Mouse (Mus musculus): ENCODE data around the gene Ascl1. TPM values are rescaled to one million over a fixed set of nuclear protein-coding genes. Genes with fewer than 3 reads are reported as not detected.

Gene Ascl1
- 1 to 10 TPM; 5.6 to 6.0 TPM for total RNA-seq (2021)
- long read RNA-seq, experiment 1, transcript Ascl1-201 (2 exons, 2,481 nt), result major isoform, 12 of 13 reads
- long read RNA-seq, experiment 1, partial matches to known transcripts, result 0 of 13 reads
- long read RNA-seq, experiment 1, other reads (novel, unspliced or antisense), result 1 of 13 reads
- long read RNA-seq, experiment 2, partial matches to known transcripts, result 1 of 2 reads
- long read RNA-seq, experiment 2, other reads (novel, unspliced or antisense), result 0 of 2 reads

- DNase-seq (ENCODE audit: low spot score in 2 of 2), result peak in 1 of 2 experiments; percentile 19
Observed at GRCm38 (mm10) chr10:87493576-87493975, at the start of gene Ascl1. TSS of gene Ascl1 (minus strand) at chr10:87493660.

- no peak for DNase-seq (ENCODE audit: low spot score in 2 of 2)
Observed at GRCm38 (mm10) chr10:87534172-87534571, 40.7 kb upstream of the Ascl1 start.

DNA sequence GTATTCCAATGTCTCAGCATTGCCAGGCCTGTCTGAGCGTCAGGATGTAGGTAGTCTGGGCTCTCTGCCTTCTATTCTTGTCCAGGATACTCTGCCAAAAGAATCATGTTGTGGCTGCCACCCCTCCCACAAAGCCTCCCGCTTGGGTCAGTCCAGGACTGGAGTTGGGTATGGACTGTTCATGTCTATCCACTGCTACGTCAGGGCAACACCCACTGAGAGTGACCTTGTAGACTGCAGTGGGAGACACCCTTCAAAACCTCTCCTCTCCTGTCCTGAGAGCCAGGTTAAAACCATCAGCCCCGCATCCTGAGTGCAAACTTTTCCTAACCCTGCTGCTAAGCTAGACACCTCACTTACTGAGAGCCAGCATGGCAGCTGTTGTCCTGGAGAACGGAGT is 28.2 kb upstream of the Ascl1 start, which contains the start of gene Pah:
TSS of gene Pah (plus strand) at position 150 of the 400 bp plus-strand sequence.
- DNase-seq (ENCODE audit: low spot score in 2 of 2), result no peak

DNA sequence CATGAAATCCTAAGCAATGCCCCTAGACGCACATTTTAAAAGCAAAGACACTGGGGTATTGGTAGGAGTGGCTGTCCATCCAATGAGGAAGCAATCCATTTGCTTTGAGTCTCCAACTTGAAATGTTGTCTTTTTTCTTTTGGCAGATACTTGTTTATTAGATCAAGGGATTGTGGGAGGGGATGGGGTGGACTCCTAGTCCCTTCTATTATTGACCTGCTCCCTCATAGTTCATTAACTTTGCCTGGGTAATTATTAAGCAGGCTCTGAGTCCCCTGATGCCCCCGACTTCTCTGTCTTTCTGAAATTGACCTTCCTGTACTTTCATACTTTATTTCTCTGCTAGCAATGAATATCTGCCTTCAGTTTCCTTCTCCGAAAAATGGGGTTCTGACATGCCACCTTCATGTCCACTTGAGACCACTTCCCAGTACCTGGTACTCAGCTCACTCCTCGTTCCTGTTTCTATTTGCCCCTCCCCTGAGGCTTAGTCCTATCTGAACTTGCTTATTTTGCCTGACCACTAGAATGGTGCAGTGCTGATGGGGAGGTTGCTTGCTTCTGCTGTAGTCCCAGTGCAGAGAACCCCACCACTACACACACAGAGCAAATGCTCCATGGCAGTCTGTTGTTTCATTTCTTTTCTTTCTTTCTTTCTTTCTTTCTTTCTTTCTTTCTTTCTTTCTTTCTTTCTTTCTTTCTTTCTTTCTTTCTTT is 27.1 kb upstream of the Ascl1 start:
- no peak for DNase-seq (ENCODE audit: low spot score in 2 of 2)

- no peak for DNase-seq (ENCODE audit: low spot score in 2 of 2)
Observed at GRCm38 (mm10) chr10:87518585-87518984, 25.1 kb upstream of the Ascl1 start.

- DNase-seq (ENCODE audit: low spot score in 2 of 2), result no peak
Observed at GRCm38 (mm10) chr10:87513052-87513451, 19.6 kb upstream of the Ascl1 start.

- peak in 1 of 2 experiments; percentile 42 for DNase-seq (ENCODE audit: low spot score in 2 of 2)
Observed at GRCm38 (mm10) chr10:87508581-87508980, 15.1 kb upstream of the Ascl1 start.

GRCm38 (mm10) chr10:87503946-87504345 is 10.5 kb upstream of the Ascl1 start:
- peak; percentile 65 to 71 for DNase-seq (ENCODE audit: low spot score in 2 of 2)

DNA sequence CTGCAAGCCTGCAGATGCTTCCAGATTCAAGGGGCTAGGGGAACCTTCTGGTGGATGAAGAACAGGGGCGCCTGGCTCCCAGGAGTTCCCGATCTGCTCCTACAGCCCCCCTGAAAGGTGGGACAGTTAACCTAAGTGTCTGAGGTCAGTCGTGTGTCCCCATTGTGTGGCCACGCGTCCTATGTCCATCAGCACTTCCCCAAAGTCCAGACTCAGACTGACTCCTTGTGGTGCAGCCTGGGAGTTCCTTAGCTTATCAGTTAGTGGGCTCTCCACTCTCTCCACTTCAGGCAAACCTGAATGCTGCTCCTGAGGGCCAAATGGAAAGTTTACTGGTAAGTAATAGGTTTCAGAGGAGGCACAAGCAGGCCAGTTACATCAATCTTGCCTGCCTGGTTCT is 8.8 kb upstream of the Ascl1 start:
- no peak for DNase-seq (ENCODE audit: low spot score in 2 of 2)

DNA sequence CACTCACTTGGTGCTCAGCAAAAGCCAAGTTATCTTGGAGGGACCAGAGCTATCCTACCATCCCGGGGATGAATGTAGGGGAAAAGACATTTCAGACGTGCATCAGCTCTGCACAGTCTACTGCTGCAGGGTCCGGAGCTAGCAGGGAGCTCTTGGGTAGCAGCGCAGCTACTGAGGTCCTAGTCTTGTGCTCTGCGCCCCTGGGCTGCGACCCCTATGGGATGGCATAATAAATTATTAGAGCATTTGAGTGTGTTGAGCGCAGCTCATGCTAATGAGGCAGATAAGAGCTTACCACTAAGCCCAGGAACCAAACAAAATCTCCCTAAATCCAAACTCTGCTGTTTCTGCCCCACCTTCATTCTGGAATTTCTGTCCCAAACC is 8.2 kb upstream of the Ascl1 start:
- no peak for DNase-seq (ENCODE audit: low spot score in 2 of 2)

DNA sequence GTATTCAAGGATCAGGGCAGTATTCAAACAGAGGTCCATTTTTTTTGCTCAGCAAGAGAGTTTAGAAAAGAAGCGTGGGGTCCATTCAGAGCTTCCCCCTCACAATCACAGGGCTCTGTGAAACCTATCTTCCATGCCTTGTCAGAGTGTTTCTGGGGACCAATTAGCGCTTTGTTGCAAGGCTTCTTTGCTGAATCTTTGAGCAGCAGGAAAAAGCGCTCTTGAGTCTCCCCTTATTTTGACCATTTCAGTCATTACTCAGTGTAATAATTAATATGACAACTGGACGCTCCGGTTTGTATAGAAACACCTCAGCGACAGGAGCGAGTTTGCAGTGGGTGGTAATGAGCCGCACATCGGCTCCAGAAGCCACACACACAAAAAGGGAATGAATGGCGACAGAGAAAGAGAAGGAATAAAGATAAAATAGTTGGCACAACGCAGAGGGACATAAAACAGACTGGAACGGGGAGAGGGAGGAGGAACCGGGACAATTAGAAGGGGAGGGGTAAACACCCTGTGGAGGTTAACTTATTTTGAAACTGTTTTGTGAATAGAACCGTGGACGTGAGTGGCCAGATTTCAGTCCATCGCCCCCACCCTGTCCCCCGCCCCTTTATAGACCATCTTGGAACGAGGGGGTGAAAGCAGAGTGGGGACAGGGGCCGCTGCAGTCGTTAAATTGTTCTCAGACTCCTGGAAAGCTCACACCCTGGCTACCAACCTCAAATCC is 7.6 kb upstream of the Ascl1 start:
- no peak for DNase-seq (ENCODE audit: low spot score in 2 of 2)

DNA sequence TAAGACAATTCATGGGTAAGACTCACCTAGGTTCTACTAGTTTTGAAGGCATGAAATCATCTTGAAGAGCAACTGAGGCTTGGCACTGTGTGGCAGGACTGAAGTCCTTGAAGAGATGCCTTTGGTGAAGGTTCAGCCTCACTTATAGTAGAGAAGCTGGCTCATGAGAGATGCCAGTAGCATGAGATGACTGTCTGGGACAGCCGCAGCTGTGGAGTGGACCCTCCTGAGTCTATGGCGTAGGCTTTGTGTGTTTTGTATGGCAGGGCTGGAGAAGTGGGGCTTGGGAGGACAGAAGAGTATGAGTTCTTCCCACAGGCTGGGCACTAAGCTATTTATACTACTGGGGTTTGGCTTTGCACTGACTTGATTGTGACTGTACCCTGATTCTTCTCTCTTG is 3.6 kb upstream of the Ascl1 start:
- no peak for DNase-seq (ENCODE audit: low spot score in 2 of 2)

DNA sequence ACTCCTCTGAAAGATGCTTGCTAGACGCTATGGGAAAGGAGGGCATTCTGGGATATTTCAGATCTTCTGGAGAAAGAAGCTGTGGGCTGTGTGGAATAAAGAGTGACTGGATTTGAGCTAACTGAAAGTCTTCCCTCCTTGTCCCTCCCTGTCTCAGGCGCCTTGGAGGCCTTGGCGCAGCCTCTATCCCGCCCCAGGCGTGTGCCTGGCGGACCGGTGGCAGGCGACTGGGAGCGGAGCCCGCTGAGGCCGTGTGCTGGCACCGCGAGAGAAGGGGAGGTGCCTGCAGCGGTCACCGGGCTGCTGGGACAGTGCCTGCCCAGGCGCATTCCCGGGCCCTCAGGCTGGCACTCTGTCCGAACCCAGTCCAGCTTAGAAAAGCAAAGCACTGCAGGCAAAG is 1.1 kb upstream of the Ascl1 start:
- DNase-seq (ENCODE audit: low spot score in 2 of 2), result peak; percentile 11 to 38

DNA sequence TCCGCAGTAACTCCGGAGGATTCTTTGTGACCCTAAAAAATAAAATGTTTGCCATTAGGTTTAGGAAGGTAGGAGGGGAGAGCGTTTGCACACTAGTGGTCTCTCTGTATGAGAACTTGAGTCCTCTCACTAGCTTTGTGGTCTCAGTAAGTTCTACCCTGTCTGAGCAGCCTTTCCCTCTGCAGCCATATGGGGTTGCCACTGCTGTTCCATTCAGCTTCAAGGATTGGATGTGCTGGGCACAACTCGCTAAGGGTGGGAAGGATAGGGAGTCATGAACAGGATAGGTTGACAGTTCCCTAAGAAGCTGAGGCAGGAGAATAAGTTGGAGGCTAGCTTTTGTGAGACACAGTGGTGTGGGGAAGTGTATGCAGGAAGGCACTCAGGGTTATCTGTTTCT is 716 bp upstream of the Ascl1 start:
- DNase-seq (ENCODE audit: low spot score in 2 of 2), result peak in 1 of 2 experiments; percentile 19

GRCm38 (mm10) chr10:87492661-87493551 is 554 bp downstream of the Ascl1 start:
- peak; percentile 71 to 77 for DNase-seq (ENCODE audit: low spot score in 2 of 2)

DNA sequence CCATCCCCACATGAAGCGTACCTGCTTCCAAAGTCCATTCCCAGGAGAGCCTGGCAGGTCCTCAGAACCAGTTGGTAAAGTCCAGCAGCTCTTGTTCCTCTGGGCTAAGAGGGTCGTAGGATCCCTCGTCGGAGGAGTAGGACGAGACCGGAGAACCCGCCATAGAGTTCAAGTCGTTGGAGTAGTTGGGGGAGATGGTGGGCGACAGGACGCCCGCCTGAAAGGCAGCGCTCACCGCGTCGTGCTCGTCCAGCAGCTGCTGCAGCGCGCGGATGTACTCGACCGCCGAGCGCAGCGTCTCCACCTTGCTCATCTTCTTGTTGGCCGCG is 1.2 kb downstream of the Ascl1 start:
- DNase-seq (ENCODE audit: low spot score in 2 of 2), result no peak

DNA sequence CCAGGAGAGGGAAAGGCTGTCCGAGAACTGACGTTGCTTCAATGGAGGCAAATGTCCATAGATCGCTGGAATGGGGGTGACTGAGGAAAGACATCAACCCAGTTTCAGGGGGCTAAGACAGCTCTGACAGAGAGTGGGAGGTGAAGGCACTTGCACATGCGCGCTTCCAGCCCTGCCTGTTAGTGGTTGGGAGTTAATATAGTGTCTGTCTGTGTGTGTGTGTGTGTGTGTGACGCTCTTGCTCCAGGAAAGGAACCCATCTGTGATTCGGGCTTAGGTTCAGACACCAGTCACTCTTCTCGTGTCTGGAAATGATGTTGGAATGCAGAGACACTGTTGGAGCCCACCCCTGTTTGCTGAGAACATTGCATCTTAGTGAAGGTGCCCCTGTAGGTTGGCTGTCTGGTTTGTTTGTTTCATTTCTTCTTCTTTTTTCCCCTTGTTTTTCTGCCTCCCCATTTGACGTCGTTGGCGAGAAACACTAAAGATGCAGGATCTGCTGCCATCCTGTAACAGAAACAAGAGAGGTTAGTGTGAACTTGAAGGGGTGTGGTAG is 1.9 kb downstream of the Ascl1 start:
- no peak for DNase-seq (ENCODE audit: low spot score in 2 of 2)

DNA sequence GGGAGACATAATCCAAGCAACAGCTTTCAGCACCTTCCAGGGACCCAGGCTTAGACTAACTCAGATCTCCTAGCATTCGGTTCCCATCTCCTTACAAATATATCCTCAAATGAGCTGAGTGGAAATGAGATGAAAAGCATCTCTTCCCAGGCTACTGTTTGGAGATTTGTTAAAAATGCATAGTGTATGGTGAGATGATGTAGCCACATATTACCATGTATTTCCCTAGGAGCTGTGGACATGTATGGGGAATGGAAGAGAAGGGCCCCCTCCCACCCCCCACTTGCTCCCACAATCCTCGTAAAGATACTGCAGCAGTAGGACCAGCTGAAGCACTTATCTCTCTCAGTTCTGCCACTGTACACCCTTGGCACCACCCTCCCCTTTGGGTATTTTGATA is 3.1 kb downstream of the Ascl1 start:
- no peak for DNase-seq (ENCODE audit: low spot score in 2 of 2)

DNA sequence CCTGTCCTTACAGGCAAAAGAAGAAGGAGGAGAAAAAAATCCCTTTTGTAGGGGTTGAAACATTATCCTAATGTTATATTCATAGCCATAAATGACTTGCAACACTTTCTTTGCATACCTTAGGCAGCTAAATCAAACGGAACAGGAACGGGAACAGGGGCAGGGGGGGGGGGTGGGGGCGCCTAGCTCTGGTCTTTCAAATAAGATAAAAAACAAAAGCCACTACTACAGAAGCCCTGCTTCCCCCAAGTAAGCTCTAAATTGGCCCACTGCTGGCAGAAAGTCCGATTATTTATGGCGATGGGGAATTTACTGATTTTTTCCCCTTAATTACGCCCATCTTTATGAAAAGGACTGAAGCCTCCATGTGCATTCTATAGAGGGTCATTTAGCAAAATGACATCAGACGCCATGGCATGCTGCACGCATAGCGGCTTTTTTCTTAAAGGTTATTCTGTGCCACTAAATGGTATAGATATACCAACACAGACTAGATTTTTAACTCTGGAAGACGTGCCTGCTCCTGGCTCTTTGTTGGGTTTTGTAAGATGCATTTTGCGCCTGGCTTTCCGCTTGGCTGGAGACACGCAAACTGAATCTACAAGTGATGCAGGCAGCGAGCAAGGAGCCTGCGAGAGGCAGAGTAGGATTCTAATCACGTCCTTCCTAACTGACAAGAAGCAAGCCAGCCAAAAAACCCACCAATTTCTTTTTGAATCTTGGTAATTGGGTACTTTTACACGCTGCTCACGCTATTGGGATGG is 4.0 kb downstream of the Ascl1 start:
- peak; percentile 41 to 54 for DNase-seq (ENCODE audit: low spot score in 2 of 2)

Data from left cerebral cortex, adult 18-20 months (tissue).